Mouse (Mus musculus): ENCODE data around the gene Snx20. TPM values are rescaled to one million over a fixed set of nuclear protein-coding genes. Genes with fewer than 3 reads are reported as not detected.
"Not testable (repeated sequence)": the region's sequence is repeated elsewhere in the genome, so short reads cannot be mapped to it uniquely, and the experiment has no call there.

Gene Snx20
- total RNA-seq (2022), result under 1 TPM in 2 of 4 experiments, not detected in 2; 0.21 to 0.52 TPM

DNA sequence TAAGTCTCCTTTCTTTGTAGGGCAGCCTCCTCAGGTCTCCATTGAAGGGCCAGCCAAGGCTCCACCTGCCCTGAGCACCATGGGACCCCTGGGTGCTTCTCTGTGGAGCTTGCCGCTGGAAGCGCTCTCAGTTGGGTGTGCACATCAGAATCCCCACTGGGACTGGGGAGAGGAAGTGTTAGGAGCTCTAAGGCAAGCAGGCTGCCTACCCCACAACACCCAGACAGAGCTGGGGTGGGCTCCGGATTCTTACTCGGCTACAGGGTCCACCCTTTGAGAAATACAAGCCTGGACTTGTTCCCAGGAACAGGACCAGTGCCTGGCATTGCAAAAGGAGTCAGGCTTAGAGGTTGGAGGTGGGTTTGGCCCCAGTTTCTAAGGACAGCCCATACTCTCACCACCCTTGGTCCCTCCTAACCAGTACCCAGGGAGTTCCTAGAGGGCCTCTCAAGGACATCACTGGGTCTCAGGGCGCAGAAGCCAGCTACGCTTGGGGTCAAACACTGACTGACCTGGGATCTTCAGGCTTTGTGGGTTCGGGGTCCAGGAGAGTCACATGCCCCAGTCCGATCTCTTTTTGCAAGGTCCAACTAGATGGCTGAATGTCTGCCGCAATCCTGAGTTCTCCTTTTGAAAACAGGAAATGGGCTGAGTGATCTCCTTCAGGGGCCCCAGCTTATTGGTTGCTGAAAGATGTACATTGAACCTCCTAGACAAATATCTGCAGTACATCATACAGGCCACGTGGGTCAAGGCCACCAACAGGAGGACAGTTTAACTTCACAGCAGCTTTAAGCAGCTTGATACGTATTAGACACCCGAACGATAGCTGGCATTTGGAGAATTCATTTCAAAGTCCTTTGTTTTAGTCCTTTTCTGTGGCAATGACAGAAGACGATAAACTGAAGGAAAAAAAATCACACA, at the start of gene Snx20:
Gene Snx20 (minus strand): TSS at position 655 of the 924 bp plus-strand sequence.
- no peak for DNase-seq (ENCODE audit: low spot score in 2 of 2)

DNA sequence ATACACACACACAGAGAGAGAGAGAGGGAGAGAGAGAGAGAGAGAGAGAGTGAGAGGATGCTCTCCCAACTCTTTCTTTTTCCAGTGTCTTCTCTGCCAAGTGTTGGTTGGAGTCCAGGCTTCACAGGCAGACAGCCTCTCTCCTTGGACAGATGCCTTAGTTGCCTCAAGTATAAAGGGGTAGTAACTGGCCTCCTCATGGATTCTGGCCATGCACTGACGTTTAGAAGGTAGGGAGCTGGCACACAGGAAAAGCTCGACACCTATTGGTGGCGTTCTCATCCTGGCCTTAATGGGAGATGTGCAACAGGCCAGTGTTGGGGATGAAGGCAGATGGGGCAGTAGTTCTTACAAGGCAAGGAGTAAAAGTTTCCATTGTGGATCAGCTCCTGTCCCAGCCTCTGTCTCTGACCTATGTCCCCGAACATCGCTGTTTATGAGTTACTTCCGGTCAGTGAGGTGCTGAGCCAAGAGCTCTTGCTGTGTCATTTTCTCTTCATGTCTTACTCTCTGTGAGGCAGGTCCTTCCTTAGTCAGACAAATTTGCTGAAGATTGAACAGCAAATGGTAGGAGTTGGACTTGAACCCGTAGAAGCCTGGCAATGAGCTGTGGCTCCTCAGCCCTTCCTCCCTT, 47.8 kb upstream of the Snx20 start:
- DNase-seq (ENCODE audit: low spot score in 2 of 2), result no peak

DNA sequence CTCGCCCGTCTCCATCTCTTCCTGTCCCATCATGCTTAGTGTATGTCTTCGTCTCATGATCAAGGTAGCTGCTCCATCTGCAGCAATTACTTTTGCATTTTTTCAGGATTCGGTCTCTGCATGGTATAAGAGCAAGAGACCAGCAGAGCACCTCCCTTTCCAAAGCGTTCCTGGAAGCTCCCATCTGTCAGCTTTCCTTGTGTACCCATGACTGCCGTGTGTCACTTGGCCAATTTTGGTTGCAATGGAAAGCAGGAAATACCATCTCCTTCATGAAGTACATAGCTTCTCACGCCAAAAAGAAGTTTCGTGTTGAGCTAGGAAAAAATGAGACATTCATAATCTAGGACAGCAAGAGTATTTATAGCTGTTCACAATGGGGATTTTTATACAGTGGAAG, 45.1 kb upstream of the Snx20 start:
- no peak for DNase-seq (ENCODE audit: low spot score in 2 of 2)

DNA sequence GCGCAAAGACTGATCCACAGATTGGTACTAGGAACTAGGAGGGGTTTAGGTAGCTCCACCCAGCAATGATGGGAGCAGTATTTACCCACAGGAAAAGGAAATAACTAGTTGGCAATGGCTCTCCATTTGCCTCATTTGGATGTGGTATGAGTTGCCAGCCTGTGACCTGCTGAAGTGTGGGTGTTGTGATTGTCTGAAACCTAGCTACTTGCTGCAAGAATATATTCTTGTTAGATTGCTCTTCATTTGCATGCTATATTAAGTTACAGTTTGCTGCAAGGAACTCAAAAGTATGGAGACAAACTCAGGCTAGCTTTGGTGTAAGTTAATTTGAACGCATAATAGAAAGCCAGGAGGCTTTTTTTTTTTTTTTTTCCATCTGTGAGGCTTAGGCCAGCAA, 44.6 kb upstream of the Snx20 start:
- DNase-seq (ENCODE audit: low spot score in 2 of 2), result no peak

DNA sequence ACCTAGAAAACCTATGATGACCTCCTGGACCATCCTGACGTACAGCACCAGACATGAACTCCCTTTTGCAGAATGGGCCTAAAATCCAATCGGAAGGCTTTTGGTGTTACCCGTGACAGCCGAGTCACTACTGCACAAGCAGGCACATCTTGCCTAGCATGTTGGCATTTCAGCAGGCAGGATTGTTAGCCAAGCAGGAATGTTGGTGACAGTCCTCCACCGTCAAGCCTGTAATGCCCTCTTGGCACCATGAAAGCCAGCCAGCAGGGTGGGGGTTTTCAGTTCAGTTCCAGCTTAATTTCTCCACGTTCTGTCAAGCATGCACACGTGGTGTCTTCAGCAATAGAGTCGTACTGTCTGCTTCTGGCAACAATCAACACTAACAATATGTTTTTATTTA, 41.1 kb upstream of the Snx20 start:
- DNase-seq (ENCODE audit: low spot score in 2 of 2), result no peak

DNA sequence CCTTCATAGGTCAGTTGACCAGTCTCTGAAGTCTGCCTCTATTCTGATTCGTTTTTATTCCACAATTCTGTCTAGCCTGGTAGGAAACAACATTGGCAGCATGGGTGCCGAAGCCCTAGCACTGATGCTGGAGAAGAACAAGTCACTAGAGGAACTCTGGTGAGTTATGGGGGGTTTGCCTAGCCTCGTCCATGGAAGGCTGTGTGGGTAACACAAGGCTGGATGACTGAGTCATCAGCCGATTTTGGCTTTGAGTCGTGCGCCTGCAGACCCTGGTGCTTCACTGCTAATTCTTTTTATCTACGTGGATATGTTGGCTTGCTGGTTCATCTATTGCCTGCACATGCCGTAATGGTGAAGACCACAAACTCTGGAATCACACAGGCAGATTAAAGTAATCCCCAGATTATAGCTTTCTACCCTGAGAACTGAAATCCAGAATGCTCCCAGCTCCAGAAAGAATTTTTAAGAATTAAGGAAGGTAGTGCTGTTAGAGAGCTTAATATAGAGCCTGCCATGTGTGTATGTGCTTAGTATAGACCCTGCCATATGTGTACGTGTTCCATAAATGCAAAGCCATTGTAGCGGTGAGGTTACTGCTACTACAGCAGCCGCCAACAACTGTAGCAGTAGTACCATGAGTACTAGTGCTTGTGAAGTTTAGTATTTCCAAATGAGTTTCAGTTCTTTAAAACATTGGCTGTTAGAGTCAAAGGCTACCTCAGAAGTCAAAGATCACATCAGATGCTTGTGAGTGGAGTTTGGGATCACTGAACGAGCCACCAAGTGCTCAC, 39.6 kb upstream of the Snx20 start:
- DNase-seq (ENCODE audit: low spot score in 2 of 2), result no peak

DNA sequence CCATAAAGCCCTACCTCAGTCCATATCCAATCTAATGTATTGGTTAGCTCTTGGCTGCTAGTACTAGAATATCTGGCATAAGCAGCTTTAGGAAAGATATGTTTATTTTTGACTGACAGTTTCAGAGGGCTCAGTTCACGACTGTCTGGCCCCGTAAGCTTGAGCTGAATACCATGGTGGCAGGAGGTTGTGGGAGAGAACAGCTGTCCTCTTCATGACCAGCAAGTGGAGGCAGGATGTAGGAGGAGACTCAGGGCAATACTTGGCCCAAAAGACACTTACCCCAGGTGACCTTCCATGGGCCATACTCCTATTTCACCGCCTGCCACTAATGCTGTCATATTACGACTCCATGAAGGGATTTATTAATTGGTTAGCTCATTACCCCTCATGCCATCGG, 37.9 kb upstream of the Snx20 start:
- DNase-seq (ENCODE audit: low spot score in 2 of 2), result no peak

DNA sequence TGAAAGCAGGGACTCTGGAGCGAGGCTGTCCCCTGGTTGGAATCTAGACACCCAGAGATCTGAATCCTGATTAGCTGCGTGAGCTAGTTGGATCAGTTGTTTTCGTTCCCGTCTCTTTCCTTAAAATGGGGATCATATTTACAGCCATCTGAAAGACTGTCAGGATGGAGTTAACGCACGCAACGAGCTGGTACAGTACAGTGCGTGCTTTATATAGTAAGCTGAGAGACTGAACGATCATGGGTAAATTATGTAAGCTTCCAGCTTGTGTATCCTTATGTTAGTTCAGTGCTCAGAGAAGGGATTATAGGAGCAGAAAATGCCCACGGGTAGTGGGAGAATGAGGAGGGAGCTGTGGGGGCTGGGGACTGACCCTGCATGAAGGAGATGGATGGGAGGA, 35.6 kb upstream of the Snx20 start:
- DNase-seq (ENCODE audit: low spot score in 2 of 2), result no peak

DNA sequence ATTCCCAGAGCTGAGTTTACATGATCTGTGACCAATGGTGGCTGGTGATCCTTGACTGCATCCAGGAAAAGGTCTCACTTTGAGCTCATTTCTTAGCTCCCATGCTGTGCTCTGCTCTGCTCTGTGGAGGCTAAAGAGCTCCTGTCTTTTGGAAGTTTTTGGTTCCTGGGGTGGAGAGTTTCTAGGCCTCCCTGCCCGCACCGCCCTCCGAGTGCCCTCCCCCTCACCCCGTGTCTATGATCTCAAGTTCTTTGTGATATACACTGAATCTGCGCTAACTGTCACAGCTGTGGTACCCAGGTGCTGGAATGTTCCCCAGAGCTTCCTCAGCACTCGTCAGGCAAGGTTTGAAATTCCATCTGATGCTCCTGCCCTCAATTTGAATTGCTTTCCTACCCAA, 34.9 kb upstream of the Snx20 start:
- DNase-seq (ENCODE audit: low spot score in 2 of 2), result no peak

DNA sequence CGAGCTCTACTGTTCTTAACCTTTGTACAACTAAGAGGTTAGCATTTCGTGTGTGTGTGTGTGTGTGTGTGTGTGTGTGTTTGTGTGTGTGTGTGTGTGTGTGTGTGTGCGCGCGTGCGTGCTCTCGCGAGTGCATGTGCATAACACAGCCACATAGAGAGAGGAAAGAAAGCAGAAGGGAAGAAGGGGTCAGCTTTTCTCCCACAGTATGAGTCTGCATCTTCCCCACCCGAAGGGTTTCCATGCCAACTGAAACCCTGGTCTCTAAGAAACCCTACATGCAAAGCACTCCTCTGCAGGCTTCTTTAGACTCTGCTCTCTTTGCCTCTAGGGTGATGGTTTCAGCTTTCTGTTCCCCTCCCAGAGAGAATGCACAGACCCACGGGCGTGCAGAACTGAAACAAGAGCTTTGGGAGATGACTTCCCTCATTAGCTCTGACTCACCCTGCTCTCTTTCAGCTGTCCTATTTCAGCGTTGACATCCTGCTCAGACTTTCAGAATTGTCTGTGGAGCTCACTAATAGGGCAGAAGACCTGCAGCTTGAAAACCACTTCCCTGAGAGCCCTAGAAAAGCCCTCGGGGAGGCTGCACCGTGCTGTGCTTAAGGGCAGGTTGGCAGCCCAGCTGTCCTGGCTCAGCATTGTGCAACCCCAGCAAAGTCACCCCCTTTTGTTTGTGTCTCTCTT, 32.6 kb upstream of the Snx20 start:
- DNase-seq (ENCODE audit: low spot score in 2 of 2), result no peak

DNA sequence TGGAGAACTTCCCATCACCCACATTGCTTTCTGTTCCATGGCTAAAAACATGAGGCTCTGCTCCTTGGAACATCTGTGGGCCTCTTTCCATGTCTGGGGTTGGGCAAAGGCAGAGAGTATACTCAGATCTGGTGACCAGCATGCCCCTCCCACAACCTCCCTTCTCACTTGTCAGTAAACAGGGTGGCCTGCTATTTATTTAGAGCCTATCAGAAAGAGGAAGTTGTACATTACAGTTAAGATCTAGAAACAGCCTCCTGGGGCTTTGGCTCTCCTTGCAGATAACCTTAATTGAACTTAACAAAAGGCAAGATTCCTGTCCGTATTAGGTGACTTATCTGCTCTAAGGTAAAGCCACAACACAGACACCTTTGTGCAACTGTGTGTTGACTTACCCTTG, 30.5 kb upstream of the Snx20 start:
- DNase-seq (ENCODE audit: low spot score in 2 of 2), result no peak

DNA sequence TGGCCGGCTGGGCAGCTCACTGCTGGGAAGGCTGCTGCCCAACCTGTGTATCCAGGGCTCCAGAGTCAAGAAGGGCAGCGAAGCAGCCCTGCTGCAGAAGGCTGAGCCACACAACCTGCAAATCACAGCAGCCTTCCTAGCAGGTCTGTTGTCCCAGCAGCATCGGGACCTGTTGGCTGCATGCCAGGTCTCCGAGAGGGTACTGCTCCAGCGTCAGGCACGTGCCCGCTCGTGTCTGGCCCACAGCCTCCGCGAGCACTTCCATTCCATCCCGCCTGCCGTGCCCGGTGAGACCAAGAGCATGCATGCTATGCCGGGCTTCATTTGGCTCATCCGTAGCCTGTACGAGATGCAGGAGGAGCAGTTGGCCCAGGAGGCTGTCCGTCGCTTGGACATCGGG, 29.0 kb upstream of the Snx20 start:
- DNase-seq (ENCODE audit: low spot score in 2 of 2), result no peak

DNA sequence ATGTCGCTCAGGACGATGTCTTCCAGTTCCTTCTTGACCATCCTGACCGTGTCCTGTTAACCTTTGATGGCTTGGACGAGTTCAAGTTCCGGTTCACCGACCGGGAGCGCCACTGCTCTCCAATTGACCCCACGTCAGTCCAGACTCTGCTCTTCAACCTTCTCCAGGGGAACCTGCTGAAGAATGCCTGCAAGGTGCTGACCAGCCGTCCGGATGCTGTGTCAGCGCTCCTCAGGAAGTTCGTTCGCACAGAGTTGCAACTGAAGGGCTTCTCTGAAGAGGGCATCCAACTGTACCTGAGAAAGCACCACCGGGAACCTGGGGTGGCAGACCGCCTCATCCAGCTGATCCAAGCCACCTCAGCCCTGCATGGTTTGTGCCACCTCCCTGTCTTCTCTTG, 28.2 kb upstream of the Snx20 start:
- no peak for DNase-seq (ENCODE audit: low spot score in 2 of 2)

DNA sequence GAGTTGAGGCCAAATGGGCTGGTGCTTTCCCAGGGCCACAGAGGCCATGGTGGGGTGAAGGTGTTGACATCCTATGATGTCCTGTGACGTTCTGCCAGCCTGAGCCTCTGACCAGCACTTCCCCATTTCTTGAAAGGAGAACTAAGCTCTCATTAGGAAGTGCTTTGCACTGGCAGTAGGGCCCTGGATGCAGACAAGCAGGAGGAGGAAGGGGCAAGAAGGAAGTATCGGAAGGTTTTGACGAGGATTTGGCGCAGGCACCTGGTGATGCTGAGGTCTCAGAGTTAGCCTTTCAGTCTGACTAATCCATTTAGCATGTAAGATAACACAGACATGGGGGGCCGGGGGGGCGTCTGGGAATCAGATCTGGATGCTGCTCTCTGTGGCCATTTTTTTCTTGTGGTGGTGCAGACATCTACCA, 26.5 kb upstream of the Snx20 start:
- DNase-seq (ENCODE audit: low spot score in 2 of 2), result no peak

DNA sequence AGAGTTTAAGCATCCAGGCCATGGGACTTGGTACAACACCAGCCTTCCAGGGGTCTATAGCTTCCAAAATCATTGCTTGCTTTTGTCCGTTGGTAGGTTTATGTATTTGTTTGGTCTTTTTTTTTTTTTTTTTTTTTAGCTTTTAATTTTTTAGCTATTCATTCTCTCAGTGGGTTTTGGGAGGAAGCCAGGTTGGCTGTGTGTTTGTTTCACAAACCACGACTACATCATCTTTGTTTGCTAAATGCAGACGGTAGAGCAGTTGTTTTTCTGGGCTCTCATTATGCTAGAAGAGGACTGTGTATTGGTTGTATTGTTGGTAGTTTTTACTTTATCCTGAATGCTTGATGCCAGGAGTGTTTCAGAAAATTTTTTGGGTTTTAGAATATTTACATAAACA, 23.9 kb upstream of the Snx20 start:
- no peak for DNase-seq (ENCODE audit: low spot score in 2 of 2)

DNA sequence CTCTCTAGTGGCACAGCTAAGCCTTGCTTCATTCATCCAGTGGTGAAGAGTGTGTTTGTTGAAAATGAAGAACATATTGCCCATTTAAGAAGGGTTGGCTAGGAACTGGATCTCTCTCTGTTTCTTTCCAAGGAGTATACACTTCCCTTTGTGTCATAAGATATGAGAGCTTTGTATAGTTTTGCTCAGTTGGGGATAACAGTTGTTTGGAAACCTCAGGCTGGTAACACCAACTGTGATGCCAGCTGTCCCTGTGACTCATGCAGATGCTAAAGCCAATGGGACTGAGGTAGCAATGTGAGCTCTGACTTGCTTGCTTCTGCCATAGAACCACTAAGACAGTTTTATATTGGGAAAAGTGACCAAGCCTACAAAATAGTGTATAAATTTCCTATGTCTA, 19.4 kb upstream of the Snx20 start:
- DNase-seq (ENCODE audit: low spot score in 2 of 2), result no peak

DNA sequence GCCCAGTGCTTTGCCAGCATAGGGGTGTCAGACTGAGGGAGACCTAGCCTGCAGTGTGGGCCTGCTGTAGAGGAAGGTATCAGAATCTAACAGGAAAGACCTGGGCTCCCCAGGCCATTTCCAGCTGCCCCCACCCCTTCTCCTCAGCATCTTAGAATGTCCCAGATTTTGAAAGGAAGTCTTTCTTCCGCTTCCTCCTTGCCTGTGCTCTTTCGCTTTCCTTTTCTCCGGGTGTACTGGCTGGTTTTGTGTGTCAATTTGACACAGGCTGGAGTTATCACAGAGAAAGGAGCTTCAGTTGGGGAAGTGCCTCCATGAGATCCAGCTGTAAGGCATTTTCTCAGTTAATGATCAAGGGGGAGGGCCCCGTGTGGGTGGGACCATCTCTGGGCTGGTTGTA, 15.2 kb upstream of the Snx20 start:
- not testable (repeated sequence) for DNase-seq (ENCODE audit: low spot score in 2 of 2)

DNA sequence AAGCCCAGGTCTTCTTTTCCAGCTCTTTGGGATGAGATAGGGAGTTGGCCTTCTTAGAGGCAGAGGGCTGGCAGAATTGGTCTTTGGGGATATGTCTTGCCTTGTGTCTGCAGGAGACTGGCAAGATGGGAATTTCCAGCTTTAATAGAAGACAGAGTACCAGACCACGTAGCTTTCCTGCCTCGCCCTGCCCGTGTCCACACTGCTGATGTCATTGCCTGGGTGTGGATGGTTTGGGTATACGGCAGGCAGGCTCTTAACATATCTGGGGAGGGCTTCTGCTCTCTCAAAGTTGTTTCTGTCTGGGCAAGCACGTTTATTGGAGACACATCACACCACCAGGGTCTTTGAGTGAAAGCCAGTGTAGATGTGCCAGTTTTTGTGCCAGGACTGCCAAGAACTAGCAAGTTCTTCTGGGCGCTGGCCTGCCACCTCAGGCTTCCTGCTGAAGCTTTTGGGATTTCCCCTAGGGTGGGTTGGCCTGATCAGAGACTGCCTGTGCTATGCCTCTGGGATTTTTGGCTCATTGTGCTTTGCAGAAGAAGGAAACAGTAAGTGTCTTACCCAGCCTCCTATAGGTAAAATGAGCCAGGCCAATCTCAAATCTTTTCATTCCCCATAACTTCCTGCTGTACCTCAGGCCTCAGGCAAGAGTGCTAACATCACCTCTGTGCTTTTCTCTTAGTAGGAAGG, 14.2 kb upstream of the Snx20 start:
- no peak for DNase-seq (ENCODE audit: low spot score in 2 of 2)

DNA sequence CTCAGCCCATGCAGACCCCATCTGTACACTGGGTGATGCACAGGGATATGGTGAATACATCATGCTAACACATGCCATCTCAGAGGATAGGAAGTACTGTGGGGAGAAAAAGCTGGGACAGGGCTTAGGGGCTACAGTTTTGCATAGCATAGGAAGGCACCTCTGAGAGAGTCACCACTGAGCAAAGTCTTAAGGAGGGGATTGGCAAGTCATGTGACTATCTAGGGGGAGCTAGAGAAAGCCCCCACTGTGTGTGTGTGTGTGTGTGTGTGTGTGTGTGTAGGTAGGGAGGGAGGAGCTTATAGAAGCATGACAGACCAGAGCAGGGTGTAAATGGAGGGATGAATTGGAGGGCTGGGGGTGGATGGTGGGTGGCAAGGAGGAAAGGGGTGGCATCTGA, 12.4 kb upstream of the Snx20 start:
- DNase-seq (ENCODE audit: low spot score in 2 of 2), result no peak

DNA sequence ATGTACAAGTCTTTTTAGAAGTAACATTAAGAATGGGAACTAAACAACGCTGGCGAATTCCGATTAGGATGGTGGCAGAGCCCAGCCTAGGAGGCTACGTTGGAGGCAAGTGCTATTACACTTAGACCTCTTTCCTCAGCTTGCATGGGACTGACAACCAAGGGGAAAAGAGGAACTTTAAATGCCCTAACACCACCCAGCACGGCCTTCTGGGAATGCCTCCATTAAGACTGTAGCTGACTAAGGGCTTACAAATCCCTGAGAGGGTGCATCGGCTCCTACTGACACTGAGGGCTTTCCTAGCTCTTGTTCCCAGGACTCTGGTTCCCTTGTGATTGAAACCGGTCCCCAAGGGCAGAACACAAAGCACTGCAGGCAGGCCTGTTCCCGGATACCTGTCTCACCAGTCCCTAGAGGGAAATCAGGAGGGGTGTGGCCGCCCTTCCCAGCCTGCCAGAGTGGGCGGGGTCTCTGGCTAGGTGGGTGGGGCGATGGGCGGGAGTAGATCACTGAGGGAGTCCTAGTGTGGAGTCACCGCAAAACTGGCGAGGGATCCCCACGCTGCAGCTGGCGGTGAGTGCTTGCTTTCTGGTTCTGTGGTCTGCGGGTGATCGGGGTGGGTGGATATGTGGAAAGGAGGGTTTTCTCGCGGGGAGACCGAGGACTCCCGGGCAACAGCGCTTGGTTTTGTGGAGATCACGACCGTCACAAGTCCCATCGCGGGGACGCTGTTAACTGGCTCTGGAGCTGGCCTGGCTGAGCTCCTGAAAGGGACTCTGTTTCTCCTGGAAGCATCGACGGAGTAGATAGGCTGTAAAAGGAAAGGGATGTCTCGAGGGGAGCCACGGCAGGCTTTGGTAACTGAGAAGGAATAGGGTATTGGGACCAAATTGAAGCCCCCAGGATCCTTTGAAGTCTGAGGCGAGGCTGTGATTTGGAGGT, 11.2 kb upstream of the Snx20 start, which contains the start of gene Nod2:
Gene Nod2 (plus strand): TSS at position 479 of the 942 bp plus-strand sequence.
- peak; percentile 69 to 71 for DNase-seq (ENCODE audit: low spot score in 2 of 2)
